Mouse (Mus musculus): ENCODE measurements around the gene Dcdc2b.

DNA sequence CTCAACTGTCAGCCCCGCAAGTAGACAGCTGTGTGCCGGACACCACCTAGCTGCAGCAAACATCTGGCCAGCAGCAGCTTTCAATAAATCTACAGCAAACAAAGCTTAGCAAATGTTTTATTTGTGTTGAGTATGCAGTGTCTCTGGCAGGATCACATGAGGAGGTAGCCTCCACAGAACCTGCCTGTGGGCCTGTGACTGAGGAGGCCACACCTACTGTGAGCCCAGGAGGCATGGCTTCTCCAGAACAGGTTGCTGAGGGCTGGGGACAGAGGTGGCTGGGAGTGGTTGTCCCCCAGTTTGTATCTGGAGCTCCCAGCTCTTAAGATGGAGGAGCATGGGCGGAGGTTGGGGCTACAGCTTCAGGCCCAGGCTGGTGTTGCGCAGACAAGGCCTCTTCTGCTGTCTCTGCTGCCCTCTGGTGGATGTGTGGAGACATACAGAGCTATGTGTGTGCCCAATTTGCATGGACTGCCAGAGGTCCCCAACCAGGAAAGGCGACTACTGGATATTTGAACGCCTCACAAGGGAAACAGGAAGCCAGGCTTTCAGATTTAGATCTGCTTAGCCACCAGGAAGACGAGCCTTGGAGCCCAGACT lies 5.5 kb downstream of the Dcdc2b start:
- TF ChIP-seq CTCF (IDR thresholded peaks at IDR 0.05; ENCODE audit: low read depth) (peak; percentile 98), EP300 (IDR thresholded peaks at IDR 0.05; ENCODE audit: low read depth) (peak; percentile 41; the same call in 1 of the 2 replicates)
